Mouse (Mus musculus) embryo, embryonic 9.5 days (tissue): Measurements from ENCODE around the gene Hk1.

ENCODE experiments used
- DNase-seq: peaks from one replicate; pipeline ENCODE4 v3.0.0-alpha.2; 2017; ENCODE audit errors: extremely low spot score

The Hk1 gene

DNA sequence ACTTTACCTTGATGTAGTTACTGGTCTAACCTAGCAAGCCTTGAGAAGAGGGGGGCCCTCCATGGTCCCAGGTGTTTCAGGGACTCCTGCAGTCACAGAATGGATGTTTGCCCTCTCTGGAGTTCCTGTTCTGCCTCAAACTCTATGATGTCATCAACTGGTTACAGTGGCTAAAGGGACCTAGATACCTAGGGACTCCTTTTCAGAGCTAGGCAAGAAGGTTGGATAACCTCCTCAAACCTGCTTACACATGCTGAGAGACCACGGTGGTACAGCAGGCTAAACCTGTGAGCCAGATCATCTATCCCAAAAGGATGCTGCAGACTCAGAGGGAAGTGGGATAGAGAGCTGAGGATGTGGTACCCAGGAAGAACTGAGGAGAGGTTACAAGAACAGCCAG is at the start of gene Hk1:
TSS of gene Hk1 (minus strand) at position 101 of the 400 bp plus-strand sequence.
- no peak for DNase-seq

DNA sequence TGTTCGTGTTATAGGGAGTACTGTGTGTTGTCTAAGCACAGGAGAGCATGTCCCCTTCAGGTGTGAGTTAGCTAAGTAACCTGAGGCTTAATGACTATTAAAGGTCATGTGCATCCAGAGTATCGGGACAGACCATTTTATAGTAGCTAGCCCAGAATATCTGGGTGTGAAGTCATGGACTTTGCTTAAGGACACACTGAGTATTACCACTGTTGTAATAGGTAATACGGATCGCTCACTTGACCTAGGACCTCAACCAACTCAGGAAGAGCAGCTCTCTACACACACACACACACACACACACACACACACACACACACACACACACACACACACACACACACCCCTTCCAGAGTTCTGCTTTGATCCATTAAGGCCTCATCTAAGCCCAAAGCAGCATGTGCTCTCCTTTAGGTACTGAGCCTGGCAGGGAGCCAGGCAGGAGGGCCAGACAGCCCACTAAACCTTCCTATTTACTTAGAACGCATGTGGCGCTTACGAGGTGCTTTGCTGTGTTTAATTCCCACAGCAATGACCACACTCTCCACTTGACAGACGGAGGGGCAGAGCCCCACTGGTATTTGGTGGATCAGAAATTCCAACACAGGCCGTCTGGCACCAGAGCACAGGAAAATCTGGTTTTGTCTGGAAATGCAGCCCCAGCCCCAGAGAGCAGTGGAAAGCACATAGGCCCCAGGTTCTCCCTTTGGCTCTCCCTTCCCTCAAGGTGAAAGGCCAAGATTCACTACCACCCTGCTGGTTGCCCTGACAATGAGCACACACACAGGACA is 45.6 kb upstream of the Hk1 start:
- no peak for DNase-seq

- no peak for DNase-seq
Observed at GRCm38 (mm10) chr10:62422255-62422654, 42.5 kb upstream of the Hk1 start, which contains the start of gene Hkdc1. Gene Hkdc1 (minus strand): TSS chr10:62422491.

DNA sequence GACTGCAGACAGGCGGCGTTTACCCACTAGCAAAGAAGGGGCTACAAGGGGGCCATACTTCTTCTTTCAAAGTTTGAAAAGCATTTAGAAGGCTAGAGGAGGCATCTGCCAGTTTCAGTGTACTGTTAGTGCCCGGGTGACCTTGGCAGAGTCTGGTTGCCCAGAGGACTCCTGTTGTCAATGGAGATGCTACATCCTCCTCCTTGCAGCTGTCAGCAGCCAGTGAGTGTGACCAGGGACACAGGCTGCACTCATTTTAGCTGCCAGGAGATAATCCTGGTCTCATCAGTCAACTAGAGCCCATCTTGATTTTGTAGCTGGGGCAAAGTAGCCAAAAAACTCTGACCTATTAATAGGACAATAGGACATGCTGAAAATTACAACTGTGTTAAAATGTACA is 41.4 kb upstream of the Hk1 start:
- no peak for DNase-seq

DNA sequence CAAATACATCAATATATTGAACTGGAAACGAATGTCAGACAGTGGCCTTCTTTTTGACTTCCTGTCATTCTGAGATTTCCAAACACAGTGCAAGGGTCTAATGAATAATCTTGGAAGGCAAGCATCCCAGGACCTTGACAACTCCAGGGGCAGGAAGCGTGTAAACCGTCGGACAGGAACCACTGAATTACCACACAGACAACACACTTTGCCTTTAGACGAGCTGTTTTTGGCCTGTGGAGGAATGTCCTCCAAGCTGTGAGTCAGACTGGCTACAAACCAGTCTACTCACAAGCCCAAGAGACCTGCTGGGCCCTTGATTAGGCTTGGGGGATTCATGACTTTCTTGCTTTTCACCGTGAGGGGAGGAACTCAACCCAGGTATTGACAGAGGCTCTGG is 40.7 kb upstream of the Hk1 start:
- no peak for DNase-seq

GRCm38 (mm10) chr10:62419422-62419821 is 39.7 kb upstream of the Hk1 start:
- DNase-seq, result no peak

- no peak for DNase-seq
Observed at GRCm38 (mm10) chr10:62418831-62419356, 39.2 kb upstream of the Hk1 start.

GRCm38 (mm10) chr10:62413606-62413982 is 33.9 kb upstream of the Hk1 start:
- no peak for DNase-seq

DNA sequence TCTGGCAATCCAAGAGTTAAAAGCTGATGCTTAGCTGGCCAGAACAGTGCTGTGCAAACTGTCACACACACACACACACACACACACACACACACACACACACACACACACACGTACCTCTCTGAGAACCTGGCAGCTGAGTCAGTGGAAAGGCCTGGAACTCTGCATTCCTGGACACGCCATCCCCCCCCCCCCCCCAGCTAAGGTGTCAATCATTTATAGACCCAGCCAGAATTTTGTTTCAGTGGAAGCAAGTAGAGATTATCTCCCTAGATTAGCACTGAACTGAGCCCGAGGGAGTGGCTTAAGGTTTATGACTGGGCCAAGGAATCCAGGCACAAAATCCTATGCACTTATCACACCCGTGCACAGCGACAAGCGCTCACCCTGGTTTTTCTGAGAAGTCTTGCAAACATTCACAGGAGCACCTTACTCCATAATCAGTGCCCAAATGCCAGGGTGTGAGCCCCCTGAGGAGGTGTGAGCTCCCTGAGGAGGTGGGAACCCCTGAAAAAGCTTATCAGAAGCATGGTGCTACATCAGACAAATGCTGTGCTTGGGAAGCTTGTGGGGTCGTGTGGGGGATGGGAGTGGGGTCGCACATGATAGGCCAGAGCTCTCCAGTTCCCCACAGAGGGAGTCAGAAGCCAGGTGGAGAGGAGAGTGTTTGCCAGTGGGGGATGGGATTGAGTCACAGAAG is 33.3 kb upstream of the Hk1 start:
- DNase-seq, result no peak

DNA sequence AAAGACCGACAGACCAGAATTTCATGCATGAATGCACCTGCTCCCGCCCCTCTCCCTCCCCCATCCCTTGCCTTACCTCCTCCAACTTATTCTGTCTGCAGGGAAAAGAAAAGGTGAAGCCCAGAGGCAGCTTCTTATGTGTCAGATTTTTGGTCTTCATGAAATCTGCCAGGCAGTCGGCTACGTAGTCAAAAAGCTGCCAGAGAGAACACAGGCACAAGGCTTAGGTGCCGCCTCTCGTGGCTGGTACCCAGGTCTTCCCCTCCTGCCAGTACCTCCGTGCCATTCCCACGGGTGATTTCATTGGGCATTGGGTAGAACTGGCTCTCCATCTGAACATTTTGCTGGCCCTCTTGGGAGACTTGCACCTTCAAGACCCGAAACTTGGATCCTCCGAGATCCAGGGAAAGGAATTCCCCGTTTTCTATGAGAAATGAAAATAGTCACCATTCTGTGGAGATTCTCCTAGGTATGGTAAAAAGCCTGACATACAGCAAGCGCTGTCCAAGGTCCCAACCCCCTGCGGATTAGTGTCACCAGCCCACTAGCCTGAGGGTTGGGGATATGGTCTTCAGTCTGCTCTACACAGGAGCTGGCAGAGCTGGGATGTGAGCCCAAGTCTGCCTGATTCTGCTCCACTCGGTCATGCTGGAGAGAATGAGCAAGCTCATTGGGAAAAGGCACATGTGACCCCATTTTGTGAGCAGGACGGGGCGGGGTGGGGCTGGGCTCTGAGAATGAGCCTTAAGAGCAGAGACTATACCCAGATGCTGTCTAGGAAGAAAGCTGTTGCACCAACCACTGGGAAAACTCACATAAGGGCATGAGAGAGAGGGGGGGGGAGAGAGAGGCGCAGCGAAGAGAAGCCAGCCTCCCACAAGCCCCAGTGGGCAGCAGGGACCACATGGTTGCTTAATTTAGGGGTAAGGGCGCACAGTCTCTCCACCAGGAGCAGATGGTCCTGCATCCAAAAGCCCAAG is 32.0 kb upstream of the Hk1 start:
- DNase-seq, result no peak

- DNase-seq, result peak; percentile 53
Observed at GRCm38 (mm10) chr10:62410943-62411342, 31.2 kb upstream of the Hk1 start.

DNA sequence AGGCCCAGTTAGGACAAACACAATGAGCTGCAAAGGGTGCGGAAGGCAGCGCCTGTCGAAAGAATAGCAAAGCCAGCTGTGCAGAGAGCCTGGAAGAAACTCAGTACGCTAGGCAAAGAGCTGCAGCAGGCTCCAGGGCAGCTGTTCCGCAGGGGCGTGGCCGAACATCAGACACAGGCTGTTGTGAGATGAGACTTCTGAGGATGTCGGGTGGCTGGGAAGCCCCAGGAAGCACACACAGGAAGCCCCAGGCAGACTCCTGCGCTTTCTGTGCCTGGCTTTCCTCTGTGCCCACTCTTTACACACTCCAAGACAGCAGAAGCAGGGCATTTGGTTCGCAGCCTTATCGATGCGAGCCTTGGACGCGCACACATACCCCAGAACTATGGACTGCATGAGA is 25.2 kb upstream of the Hk1 start:
- peak; percentile 17 for DNase-seq

GRCm38 (mm10) chr10:62401641-62402111 is 22.0 kb upstream of the Hk1 start:
- no peak for DNase-seq

DNA sequence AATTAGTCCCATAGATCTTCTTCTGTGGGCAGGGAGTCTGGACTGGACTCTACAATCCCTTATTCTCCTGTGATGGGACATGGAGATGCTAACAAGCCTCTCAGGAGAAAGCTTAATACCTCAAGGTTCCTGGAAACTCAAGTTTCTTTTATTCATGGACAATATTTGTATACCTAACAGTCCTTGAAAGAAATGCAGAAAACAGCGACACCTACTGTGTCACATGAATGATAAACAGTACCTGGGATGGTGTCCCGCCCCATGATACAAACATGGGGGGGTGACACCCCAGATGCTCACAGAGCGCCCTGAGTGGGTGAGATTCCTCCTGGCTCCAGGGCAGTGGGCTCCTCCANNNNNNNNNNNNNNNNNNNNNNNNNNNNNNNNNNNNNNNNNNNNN is 3.3 kb upstream of the Hk1 start:
- no peak for DNase-seq

- no peak for DNase-seq
Observed at GRCm38 (mm10) chr10:62380936-62381335, 1.2 kb upstream of the Hk1 start.

DNA sequence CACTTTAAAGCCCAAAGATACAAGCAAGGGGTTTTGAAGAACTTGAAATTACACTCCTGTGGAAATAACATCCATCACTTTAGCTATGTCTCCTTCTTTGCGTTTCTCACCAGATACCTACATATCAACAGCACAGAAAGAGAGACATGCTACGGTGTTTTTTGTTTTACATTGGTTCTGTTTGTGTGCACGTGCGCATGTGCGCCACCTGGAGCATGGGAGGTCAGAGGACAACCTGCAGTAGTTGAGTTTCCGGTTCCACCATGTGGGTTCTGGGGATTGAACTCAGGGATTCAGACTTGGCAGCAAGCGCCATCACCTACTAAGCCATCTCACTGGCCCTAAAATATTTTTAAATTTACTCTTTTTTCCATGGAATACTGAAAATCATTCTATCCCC is 20.9 kb downstream of the Hk1 start:
- DNase-seq, result no peak

- no peak for DNase-seq
Observed at GRCm38 (mm10) chr10:62356105-62356730, 23.5 kb downstream of the Hk1 start.

DNA sequence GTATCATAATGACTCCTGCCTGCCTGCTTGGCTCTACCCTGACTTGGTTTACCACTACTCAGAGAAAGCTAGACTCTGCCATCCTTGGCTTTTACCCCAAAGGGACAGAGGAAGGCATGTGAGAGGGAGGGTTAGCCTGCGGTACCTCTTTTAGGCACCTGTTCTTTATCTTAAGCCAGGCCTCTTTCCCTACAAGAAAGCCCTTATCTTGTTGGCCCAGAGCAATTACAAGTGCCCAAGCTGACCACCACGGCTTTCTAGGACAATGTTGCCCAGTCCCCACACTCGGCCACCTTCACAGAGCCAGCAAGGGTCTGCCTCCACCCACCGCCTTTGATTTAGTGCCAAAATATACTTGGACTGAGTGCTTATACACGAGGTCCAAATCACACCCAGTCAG is 34.6 kb downstream of the Hk1 start:
- DNase-seq, result no peak

GRCm38 (mm10) chr10:62344004-62344752 is 35.5 kb downstream of the Hk1 start:
- DNase-seq, result no peak

- no peak for DNase-seq
Observed at GRCm38 (mm10) chr10:62342512-62342911, 37.2 kb downstream of the Hk1 start.

DNA sequence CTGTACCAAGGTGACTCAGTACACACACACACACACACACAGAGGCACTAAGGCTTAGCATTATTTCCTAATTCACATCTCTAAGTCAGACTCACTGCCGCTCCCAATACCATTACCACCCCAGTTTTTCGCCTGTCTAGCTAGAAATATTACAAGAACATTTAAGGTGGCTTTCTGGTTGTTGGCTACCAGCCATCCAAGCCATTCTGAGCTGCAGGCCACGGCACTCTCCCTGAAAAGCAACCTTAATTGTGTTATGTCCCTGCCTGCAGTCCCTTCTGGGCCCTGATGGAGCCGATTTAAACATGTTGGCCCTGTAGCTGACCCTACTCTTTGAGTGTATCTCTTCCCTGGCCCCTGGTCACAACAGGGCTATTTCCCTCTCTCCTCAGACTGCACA is 37.8 kb downstream of the Hk1 start:
- DNase-seq, result no peak
